Mouse (Mus musculus): ENCODE data around the gene Irf6.

Gene Irf6

DNA sequence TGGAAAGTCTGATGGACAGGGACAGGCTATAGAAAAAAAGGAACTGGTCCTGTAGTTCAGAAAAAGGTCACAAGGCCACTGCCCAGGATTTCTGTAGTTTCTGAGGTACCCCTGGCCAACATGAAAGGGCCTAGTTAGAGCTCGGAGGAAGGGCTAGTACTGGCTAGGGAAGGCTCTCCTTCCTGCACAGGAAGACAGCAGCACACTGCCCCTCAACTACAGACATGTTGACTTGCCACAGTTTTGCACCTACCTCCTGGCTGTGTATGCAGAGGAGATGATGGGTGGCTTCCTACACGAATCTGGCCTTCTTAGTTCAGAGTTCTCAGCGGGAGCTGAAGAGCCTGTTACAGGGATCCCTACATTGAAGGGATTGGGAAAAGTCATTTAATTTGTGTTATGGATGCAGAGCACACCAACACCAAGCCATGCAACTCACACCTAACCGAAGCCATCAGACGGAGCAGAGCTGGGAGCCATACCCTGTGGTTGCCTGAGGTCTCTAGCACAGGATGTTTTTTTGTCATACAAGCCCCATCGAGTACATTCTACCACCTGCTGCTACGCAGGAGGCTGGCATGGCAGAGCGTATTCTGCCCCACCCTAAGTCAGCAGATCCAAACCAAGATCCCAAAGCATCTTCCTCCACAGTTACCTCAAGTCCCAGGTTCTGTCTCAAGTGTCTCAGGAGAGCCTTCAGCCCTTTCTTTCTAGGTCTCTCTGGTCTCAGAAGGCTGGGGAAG lies 47.9 kb downstream of the Irf6 start:
- DNase-seq (ENCODE audit: low spot score in 2 of 2): peak; percentile 62 to 65

DNA sequence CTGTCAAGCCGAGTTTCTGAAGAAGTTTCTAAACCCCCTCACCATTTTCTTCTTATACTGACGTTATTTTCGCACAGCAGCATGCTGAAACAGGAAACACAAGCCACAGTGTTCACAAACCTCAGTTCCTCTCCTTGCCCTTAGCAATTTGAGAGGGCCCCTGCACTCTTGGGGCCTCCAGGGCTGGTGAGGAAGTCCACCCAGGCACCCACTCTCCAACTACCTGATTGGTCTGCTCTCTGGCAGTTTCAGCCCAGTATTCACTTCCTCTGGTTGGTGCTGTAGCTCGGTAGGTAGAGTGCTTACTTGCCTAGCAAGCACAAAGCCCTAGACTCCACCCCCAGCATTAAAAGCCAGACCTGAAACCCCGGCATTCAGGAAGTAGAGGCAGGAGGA lies 48.5 kb downstream of the Irf6 start, which contains the start of gene Traf3ip3:
Gene Traf3ip3 (minus strand): TSS at position 321 of the 396 bp plus-strand sequence.
- DNase-seq (ENCODE audit: low spot score in 2 of 2): peak; percentile 79 to 85

DNA sequence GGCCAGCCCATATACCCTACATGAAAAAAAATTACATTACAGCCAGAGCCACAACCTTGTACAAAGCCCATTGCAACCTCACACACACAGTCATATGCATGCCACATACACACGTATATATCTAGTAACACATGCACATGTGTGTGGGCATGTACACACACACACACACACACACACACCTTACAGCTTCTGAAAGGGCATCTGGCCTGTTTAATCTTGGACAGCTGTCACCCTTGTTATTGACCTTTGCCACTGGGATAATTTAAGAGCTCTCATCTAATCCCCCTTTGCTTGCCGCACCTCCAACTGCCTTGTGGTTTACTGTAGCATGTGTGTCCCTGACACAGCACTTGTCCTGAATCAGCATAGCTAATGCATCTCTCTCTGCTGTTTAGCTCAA lies 50.9 kb downstream of the Irf6 start:
- DNase-seq (ENCODE audit: low spot score in 2 of 2): no peak

DNA sequence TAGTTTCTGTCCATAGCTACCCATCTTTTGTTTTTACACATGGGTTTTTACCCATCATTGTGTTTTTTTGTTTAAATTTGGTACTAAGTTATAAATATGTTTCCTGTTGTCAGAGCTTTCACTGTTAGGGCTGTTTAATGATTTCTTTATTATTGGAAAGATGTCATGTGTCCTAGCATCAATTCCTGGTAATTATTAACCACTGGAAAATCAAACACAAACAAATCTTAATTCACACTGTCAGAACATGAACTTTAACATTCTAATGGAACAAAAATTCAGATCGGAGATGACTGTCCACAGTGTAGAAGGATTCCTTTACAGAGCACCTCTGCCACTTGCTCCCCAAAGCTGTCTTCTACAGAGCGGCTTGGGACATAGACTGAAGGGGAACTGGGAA lies 52.5 kb downstream of the Irf6 start:
- no peak for DNase-seq (ENCODE audit: low spot score in 2 of 2)

DNA sequence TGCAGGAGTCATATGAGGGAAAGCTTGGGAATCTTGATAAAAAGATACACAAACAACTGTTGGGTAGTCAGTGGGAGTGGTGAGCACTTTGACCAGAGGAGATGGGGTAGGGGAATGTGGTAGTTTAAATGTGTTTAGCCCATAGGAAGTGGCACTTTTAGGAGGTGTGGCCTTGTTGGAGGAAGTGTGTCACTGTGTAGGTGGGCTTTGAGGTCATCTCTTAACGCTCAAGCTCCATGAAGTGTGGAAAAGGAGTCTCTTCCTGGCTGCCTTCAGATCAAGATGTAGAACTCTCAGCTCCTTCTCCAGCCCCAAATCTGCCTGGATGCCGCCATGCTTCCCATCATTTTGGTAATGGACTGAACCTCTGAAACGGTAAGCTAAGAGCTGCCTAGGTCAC lies 54.6 kb downstream of the Irf6 start, which contains the start of gene Lamb3:
Gene Lamb3 (plus strand): TSS at position 197 of the 400 bp plus-strand sequence.
- DNase-seq (ENCODE audit: low spot score in 2 of 2): no peak

DNA sequence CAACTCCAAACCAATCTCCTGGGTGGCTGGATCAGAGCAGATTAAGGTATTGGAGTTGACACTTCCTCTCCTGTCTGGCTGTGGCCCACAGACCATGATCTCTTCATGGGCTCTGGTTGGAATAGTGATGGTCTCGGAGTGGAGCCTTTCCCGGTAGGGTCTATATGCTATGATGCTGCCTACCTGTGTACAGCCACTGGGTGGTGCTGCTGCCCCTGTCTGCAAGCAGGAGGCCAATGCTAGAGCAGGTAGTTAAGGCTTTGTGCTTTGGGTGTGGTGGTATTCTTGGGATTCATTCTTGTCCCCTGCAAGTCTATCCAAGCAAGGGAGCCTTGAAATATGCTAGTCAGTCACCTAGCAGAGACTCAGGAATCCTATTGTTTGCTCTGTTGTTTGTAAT lies 55.3 kb downstream of the Irf6 start:
- peak; percentile 61 to 76 for DNase-seq (ENCODE audit: low spot score in 2 of 2)

DNA sequence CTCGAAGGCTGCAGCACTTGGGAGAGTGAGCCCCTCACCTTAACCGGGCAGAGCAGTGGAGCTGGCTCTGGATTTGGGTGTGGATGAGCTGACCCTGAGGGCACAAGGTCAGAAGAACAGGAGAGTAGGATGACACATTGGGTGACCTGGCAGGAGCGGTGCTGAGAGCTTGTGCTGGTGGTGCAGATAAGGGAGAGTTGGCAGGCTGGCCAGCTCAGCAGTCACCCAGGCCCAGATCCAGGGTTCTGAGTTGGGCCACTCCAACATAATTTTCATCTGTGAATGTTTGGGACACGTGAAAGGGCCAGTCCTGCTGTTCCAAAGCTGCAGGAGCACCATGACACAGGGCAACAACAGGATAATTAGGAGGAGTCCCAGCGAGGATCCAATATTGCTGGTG lies 58.5 kb downstream of the Irf6 start:
- no peak for DNase-seq (ENCODE audit: low spot score in 2 of 2)

DNA sequence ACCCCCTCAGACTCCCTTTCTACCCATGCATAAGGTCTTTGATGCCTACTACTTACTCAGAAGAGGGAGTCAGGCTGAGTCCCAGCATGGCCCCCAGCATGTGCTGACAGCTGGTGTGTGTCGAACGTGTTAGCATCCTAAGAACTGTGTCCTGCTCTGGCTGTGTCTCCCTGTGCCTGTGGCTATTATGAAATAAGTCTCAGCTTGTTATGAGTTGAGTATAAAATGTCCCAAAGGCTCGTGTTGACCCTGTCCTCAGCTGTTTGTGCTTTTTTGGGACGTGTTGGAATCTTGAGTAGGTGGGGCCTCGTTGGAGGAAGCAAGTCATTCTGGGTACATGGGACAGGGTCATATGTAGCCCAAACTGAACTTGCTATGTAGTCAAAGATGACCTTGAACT lies 61.1 kb downstream of the Irf6 start:
- no peak for DNase-seq (ENCODE audit: low spot score in 2 of 2)

DNA sequence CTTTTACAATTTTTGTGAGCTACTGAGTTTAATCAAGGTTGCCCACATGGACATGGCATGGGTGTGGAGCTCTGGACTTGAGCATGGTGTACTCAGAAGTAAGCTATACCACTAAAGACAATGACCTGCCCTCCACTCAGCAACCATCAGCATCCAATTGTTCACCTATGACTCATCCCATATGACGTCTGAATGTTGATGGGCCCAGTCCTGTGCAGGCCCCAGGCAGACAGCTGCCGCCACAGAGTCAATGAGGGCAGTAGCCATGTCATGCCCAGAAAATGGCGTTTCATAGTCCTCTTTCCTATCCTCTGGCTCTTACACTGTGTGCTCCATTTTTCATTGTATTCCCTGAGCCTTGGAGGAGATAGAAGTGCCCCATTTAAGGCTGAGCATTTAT lies 63.1 kb downstream of the Irf6 start:
- no peak for DNase-seq (ENCODE audit: low spot score in 2 of 2)

DNA sequence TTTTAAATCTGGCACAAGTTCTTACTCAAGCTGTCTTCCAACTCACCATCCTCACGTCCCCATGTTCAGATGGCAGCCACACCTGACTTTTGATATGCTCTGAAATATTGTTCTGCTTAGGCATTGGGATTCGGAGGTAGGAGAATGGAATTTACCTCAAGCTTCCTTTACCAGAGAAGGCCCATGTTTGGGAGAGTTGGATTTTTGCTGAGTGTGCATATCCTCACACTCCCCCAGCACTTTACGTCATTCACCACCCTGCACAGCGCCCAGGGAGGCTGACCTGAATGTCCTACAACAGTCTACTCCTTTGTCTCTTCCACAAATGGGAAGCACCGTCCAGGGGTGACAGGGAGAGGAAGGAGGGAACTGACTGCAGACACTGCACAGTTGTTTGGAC lies 67.5 kb downstream of the Irf6 start:
- no peak for DNase-seq (ENCODE audit: low spot score in 2 of 2)
